Mouse (Mus musculus) forebrain, embryonic 14.5 days (tissue): ENCODE measurements around the gene Olfr1507. TPM values are rescaled to one million over a fixed set of nuclear protein-coding genes. Genes with fewer than 3 reads are reported as not detected.

Experiments used
- ATAC-seq: fragments of 200-750 bp; cut with Nextera tagmentation; 2 replicates; pipeline ENCODE4 v1.8.0; 2017; ENCODE audit warnings: mild to moderate bottlenecking, moderate library complexity
- DNase-seq: peaks from one replicate; pipeline ENCODE4 v3.0.0-alpha.2; 2015; ENCODE audit warnings: low spot score
- H3K27ac ChIP-seq: fragments of 300-500 bp; sonication (generic); 2 replicates; pipeline ENCODE4 v1.5.1; 2014; ENCODE audit warnings: low read depth, mild to moderate bottlenecking, control low read depth, low read length, moderate library complexity
- H3K27me3 ChIP-seq: fragments of 300-500 bp; sonication (generic); replicated peaks from 2 replicates; pipeline ENCODE4 v1.6.1; 2014; ENCODE audit warnings: low read length, control low read depth, mixed read lengths; ENCODE audit not compliant: control insufficient read depth, insufficient read depth
- H3K36me3 ChIP-seq: fragments of 300-500 bp; sonication (generic); 2 replicates; pipeline ENCODE4 v1.6.1; 2014; ENCODE audit warnings: low read length, control low read depth; ENCODE audit not compliant: control insufficient read depth, insufficient read depth
- H3K4me1 ChIP-seq: fragments of 300-500 bp; sonication (generic); 2 replicates; pipeline ENCODE4 v1.6.1; 2014; ENCODE audit warnings: antibody characterized with exemption, low read length, control low read depth; ENCODE audit not compliant: control insufficient read depth, insufficient read depth
- H3K4me2 ChIP-seq: fragments of 300-500 bp; sonication (generic); 2 replicates; pipeline ENCODE4 v1.6.1; 2014; ENCODE audit warnings: mild to moderate bottlenecking, control low read depth, low read length
- H3K4me3 ChIP-seq: fragments of 300-500 bp; sonication (generic); 2 replicates; pipeline ENCODE4 v1.5.1; 2014; ENCODE audit warnings: low read depth, low read length, control low read depth
- H3K9ac ChIP-seq: fragments of 300-500 bp; sonication (generic); 2 replicates; pipeline ENCODE4 v1.6.1; 2014; ENCODE audit warnings: mild to moderate bottlenecking, low read length, control low read depth, moderate library complexity
- H3K9me3 ChIP-seq: fragments of 300-500 bp; sonication (generic); replicated peaks from 2 replicates; pipeline ENCODE4 v1.6.1; 2016; ENCODE audit warnings: low read length, control low read depth, mixed read lengths; ENCODE audit not compliant: control insufficient read depth
- whole genome bisulfite sequencing: fragments of 180-500 bp; shearing (Covaris S2); extraction: QIAGEN DNeasy Blood & Tissue Kit; methylation state at CpG from one replicate; pipeline ENCODE4 v1.1.7; 2014; 5-methylcytosine and 5-hydroxymethylcytosine counted together
- polyA plus RNA-seq: library from polyadenylated mRNA; unstranded; fragments of >200 nt; fragmentation: Nextera tagmentation; extraction: Ambion mirVana; gene quantifications from 2 replicates; pipeline ENCODE4 v1.2.1, GENCODE M21; 2014

The Olfr1507 gene
- polyA plus RNA-seq, result not detected in 2 replicates

DNA sequence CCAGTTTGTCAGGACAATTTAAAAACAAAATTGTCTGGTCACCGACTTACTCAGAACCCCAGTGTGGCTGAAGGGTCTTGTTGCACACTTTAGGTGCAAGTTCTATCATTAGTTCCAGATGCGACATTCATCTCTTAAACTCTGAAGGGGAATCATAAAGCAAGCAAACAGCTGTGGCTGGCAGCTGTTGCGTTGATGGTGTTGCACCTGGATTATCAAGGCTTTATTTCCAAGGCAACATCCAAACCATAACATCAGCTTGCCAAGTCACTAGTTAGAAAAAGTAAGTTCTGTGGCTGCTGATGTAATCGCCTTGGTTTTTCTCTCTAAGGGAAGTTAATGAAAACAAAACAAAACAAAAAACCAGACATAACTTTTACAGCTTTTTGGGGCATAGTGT, at the start of gene Olfr1507:
Olfr1507 (minus strand) TSS at position 234 of the 400 bp plus-strand sequence.
- Histone ChIP-seq H3K36me3 (no peaks in the 10 kb centered on the region), H3K9ac (no peak within 1 kb of the TSS), H3K4me3 (no peak within 1 kb of the TSS), H3K9me3 (no peaks in the 10 kb centered on the region), H3K4me1 (no peaks in the 10 kb centered on the region), H3K27me3 (no peaks in the 10 kb centered on the region), H3K4me2 (no peak within 1 kb of the TSS), H3K27ac (no peak within 1 kb of the TSS)
- DNase-seq (no peak), ATAC-seq (no peak)
- WGBS, result 84% methylated on average over 4 of the region's 4 CpGs

DNA sequence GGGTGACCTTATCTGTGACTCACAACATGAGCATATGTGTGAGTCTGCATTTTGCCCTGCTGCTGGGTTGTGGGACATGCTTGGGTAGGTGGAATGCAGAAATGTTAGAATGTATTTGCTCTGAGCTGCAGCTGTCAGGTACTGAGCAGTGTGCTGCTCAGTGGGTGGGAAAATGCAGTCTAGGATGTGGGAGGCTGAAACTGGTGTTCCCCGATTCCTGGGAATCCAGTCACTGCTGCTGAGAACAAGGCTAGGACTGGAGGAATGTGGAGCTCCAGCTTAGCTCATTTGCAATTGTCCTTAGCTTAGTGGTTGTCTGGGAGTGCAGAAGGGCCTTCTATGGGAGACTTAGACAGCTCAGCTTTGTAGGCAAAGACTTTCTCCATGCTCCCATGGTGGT, 37.8 kb upstream of the Olfr1507 start:
- Histone ChIP-seq H3K36me3 (no peaks in the 10 kb centered on the region), H3K4me3 (no peak overlapping the region), H3K4me2 (no peak overlapping the region), H3K9me3 (no peaks in the 10 kb centered on the region; the same call in 1 of the 2 replicates), H3K4me1 (no peaks in the 10 kb centered on the region), H3K27ac (no peak overlapping the region), H3K27me3 (no peaks in the 10 kb centered on the region), H3K9ac (no peak overlapping the region)
- DNase-seq (no peak), ATAC-seq (no peak)
- 87% methylated on average over 1 of the region's 1 CpGs for WGBS

DNA sequence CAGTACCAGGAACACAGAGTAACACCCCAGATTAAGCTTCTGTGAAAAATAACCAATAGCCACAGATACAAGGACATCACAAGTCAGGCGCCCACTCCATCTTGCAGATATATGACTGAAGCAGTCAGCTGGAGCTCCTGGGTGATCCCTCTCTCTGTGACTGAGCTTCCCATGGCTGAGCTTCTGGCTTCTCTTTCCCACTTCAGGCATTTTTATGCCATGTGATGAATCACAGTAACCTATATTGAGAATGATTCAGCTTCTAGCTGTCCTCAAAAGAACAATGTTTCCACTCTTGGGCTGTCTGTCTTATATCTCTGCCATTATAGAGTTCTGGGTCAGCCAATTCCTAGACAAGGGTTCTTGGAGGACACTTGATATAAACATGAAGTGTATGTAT, 29.4 kb upstream of the Olfr1507 start:
- no peak overlapping the region for H3K4me2 ChIP-seq
- no peak for DNase-seq
- H3K4me3 ChIP-seq, result no peak overlapping the region
- no peaks in the 10 kb centered on the region for H3K36me3 ChIP-seq
- H3K27ac ChIP-seq, result no peak overlapping the region
- no peaks in the 10 kb centered on the region for H3K27me3 ChIP-seq
- H3K9ac ChIP-seq, result no peak overlapping the region
- no peaks in the 10 kb centered on the region for H3K4me1 ChIP-seq
- WGBS, result 91% methylated on average over 1 of the region's 1 CpGs
- H3K9me3 ChIP-seq, result no peaks in the 10 kb centered on the region
- ATAC-seq, result no peak

DNA sequence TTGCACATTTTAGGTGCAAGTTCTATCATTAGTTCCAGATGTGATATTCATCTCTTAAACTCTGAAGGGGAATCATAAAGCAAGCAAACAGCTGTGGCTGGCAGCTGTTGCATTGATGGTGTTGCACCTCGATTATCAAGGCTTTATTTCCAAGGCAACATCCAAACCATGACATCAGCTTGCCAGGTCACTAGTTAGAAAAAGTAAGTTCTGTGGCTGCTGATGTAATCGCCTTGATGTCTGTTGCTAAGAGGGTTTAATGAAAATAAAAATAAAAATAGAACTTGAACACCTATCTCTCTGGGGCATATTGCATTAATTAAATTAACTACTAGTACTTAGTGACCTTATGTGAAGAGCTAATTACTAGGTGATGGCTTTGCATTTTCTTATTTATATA, 28.2 kb downstream of the Olfr1507 start, which contains the start of gene Olfr1508:
Olfr1508 (minus strand) TSS at position 101 of the 400 bp plus-strand sequence.
- no peak within 1 kb of the TSS for H3K9ac ChIP-seq

DNA sequence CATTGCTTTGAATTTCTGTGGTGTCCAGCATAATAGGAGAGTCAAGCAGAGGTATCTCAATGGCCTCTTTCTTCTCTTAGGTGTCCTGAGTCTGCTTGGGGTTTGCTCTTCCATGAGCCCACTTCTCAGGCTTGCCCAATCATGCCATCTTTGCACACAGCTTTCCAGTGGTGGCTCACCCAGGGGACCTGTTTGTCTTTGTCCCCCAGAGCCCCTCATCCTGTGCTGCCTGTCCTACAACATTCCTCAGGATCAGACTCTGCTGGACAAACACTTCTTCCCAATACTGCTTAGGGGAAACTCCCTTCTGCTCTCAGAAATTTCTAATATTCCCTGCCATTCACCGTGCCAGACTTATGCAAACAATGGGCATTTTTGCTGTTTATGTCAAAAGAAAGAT, 29.8 kb downstream of the Olfr1507 start:
- Histone ChIP-seq H3K27me3 (no peaks in the 10 kb centered on the region), H3K9me3 (no peaks in the 10 kb centered on the region), H3K27ac (no peak overlapping the region), H3K36me3 (no peaks in the 10 kb centered on the region), H3K4me2 (no peak overlapping the region), H3K4me3 (no peak overlapping the region), H3K9ac (no peak overlapping the region), H3K4me1 (no peaks in the 10 kb centered on the region)
- ATAC-seq (no peak), DNase-seq (no peak)
- WGBS, result 95% methylated on average over 1 of the region's 1 CpGs

More for the DNA sequence above, 28.2 kb downstream of the Olfr1507 start, which contains the start of gene Olfr1508:
- Histone ChIP-seq H3K4me1 (no peaks in the 10 kb centered on the region), H3K27ac (no peak within 1 kb of the TSS), H3K27me3 (no peaks in the 10 kb centered on the region), H3K4me3 (no peak within 1 kb of the TSS), H3K4me2 (no peak within 1 kb of the TSS), H3K36me3 (no peaks in the 10 kb centered on the region), H3K9me3 (no peaks in the 10 kb centered on the region)
- ATAC-seq, result no peak
- WGBS, result 72% methylated on average over 2 of the region's 2 CpGs
- no peak for DNase-seq

DNA sequence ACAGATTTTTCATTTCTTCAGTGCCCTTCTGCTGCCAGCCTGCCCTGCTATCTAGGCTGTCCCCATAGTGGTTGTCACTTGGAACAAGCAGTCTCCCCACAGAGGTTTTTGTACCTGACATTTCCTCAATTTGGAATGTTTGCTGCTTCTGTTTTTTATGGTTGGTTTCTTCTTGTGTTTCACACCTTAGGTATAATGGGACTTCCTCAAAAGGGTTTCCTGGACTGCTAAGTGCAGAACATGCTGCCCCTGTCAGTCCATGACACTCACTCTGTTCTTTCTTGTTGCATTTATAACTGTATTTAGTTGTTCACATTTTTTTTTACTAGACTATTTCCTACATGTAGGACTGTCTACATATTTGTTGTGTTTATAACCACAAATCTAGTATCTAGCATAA, 33.6 kb downstream of the Olfr1507 start:
- Histone ChIP-seq H3K9ac (no peak overlapping the region), H3K4me1 (no peaks in the 10 kb centered on the region), H3K36me3 (no peaks in the 10 kb centered on the region), H3K4me3 (no peak overlapping the region), H3K27ac (no peak overlapping the region), H3K9me3 (no peaks in the 10 kb centered on the region), H3K4me2 (no peak overlapping the region), H3K27me3 (no peaks in the 10 kb centered on the region)
- ATAC-seq (no peak), DNase-seq (no peak)

DNA sequence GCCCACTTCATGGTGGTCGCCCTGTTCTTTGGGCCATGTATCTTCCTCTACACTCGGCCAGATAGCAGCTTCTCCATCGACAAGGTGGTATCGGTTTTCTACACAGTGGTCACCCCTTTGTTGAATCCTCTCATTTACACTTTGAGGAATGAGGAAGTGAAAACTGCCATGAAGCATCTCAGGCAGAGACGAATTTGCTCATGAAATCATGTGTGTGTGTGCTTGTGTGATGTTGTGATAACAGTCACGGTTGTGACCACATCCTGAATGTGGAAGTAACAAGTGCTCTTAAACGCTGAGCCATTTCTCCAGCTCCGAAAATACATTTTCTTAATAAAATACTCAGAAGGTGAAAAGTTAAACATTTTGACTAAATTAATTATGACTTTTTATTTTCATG, 44.4 kb downstream of the Olfr1507 start:
- ATAC-seq, result no peak

DNA sequence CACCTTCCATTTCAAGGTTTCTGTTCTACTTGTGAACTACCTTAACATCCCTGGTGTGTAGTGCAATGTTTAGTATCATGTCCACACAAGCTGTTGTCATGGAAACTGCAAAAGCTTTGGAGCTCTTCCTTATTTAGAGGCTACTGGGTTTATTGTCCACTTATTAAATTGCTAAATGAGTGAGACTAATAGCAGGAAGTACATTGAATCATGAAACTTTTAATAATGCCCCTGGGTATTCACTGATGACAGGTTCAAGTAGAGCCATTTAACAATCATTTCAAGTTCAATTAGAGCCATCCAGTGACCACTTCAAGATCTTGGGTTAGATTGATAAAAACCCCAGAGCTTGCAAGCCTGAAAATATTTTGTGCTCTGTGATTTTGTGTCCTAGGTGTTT, 52.9 kb downstream of the Olfr1507 start, which contains the start of gene Olfr1509:
Olfr1509 (plus strand) TSS at position 301 of the 400 bp plus-strand sequence.
- DNase-seq, result no peak
- no peaks in the 10 kb centered on the region for H3K36me3 ChIP-seq
- no peak within 1 kb of the TSS for H3K9ac ChIP-seq
- H3K4me3 ChIP-seq, result no peak within 1 kb of the TSS
- ATAC-seq, result no peak
- H3K27me3 ChIP-seq, result no peaks in the 10 kb centered on the region
- H3K27ac ChIP-seq, result no peak within 1 kb of the TSS
- no peaks in the 10 kb centered on the region for H3K9me3 ChIP-seq
- no peaks in the 10 kb centered on the region for H3K4me1 ChIP-seq
- H3K4me2 ChIP-seq, result no peak within 1 kb of the TSS

More for the DNA sequence above, 44.4 kb downstream of the Olfr1507 start:
- H3K9ac ChIP-seq, result no peak overlapping the region
- DNase-seq, result no peak
- no peaks in the 10 kb centered on the region for H3K36me3 ChIP-seq
- H3K27ac ChIP-seq, result no peak overlapping the region
- H3K4me2 ChIP-seq, result no peak overlapping the region
- no peak overlapping the region for H3K4me3 ChIP-seq
- no peaks in the 10 kb centered on the region for H3K4me1 ChIP-seq
- 94% methylated on average over 8 of the region's 8 CpGs for WGBS
- H3K27me3 ChIP-seq, result no peaks in the 10 kb centered on the region
- H3K9me3 ChIP-seq, result no peaks in the 10 kb centered on the region
